Mouse (Mus musculus) kidney, embryonic 16.5 days (tissue): ENCODE measurements around the gene Ttc14. TPM values are rescaled to one million over a fixed set of nuclear protein-coding genes. Genes with fewer than 3 reads are reported as not detected.

Experiments used
- ATAC-seq: fragments of 200-750 bp; cut with Nextera tagmentation; 2 replicates; pipeline ENCODE4 v1.8.0; 2017; ENCODE audit warnings: moderate TSS enrichment; ENCODE audit not compliant: low FRiP score, low TSS enrichment
- H3K27ac ChIP-seq: fragments of 300-500 bp; sonication (generic); 2 replicates; pipeline ENCODE4 v1.5.1; 2014; ENCODE audit warnings: low read length
- H3K27me3 ChIP-seq: fragments of 300-500 bp; sonication (generic); 2 replicates; pipeline ENCODE4 v1.6.1; 2014; ENCODE audit warnings: low read length, control low read depth, mixed read lengths; ENCODE audit not compliant: insufficient read depth
- H3K36me3 ChIP-seq: fragments of 300-500 bp; sonication (generic); 2 replicates; pipeline ENCODE4 v1.6.1; 2014; ENCODE audit warnings: low read length, control low read depth, mixed read lengths; ENCODE audit not compliant: insufficient read depth
- H3K4me1 ChIP-seq: fragments of 300-500 bp; sonication (generic); 2 replicates; pipeline ENCODE4 v1.6.1; 2014; ENCODE audit warnings: low read length, control low read depth, mixed read lengths; ENCODE audit not compliant: insufficient read depth
- H3K4me2 ChIP-seq: fragments of 300-500 bp; sonication (generic); replicated peaks from 2 replicates; pipeline ENCODE4 v1.6.1; 2014; ENCODE audit warnings: low read depth, low read length
- H3K4me3 ChIP-seq: fragments of 300-500 bp; sonication (generic); 2 replicates; pipeline ENCODE4 v1.5.1; 2014; ENCODE audit warnings: mild to moderate bottlenecking, low read length
- H3K9ac ChIP-seq: fragments of 300-500 bp; sonication (generic); replicated peaks from 2 replicates; pipeline ENCODE4 v1.6.1; 2014; ENCODE audit warnings: low read length
- H3K9me3 ChIP-seq: fragments of 300-500 bp; sonication (generic); 2 replicates; pipeline ENCODE4 v1.6.1; 2016; ENCODE audit warnings: low read length, control low read depth
- WGBS: fragments of 180-500 bp; shearing (Covaris S2); extraction: QIAGEN DNeasy Blood & Tissue Kit; methylation state at CpG from one replicate; pipeline ENCODE4 v1.1.7; 2014; 5-methylcytosine and 5-hydroxymethylcytosine counted together
- polyA plus RNA-seq: library from polyadenylated mRNA; unstranded; fragments of >200 nt; fragmentation: Nextera tagmentation; extraction: Ambion mirVana; gene quantifications from 2 replicates; pipeline ENCODE4 v1.2.1, GENCODE M21; 2015

Gene Ttc14
- polyA plus RNA-seq = 54.6 and 58.5 TPM in 2 replicates

DNA sequence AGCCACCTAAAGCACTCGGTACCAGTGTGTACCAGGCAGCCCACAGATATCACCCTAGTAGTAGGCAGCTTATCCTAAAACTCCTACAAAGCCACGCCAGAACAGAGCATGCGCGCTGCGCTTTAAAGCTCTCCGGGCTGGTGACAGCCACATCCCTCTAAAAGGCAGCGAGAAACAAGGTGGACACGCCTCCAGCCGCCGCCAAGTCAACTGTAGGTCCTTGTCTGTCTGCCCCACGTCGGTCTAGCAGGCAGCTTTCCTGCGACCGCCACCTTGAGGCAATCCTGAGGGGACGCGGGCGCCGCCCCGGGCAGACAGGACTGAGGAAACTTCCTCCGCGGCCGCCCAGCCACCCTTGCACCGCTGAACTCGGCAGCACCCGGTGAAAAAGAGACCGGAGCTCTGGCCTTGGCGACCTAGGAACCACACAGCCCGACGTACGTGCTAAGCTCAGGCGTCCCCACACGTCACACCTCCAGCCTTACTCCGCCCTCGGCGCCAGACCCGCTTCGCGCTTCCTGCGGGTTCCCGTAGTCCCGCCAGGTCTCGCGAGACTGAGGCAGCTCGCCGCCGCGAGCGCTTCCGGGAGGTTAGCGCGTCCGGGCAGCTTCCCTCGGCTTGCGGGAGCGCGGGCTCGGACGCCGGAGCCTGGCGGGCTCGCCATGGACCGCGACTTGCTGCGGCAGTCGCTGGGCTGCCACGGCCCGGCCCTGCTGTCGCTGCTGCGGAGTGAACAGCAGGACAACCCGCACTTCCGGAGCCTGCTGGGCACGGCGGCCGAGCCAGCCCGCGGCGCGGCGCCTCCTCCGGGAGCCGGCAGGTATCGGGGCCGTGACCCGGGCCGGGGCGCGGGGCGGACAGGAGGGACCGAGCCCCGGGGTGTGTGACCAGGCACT, at the start of gene Ttc14:
Gene Ttc14 (plus strand): TSS at position 216 of the 896 bp plus-strand sequence.
- Histone ChIP-seq H3K27ac (peak within 1 kb of the TSS; percentile 98), H3K4me3 (peak within 1 kb of the TSS; percentile 99), H3K9me3 (no peaks in the 10 kb centered on the region), H3K9ac (peak within 1 kb of the TSS; percentile 99), H3K27me3 (no peaks in the 10 kb centered on the region), H3K36me3 (no peaks in the 10 kb centered on the region), H3K4me2 (peak within 1 kb of the TSS; percentile 64), H3K4me1 (peaks cover 11% of the 10 kb centered on the region)
- WGBS = under 1% methylated on average over 90 of the region's 90 CpGs
- peak; percentile 99 for ATAC-seq

GRCm38 (mm10) chr3:33790975-33791374, 8.7 kb upstream of the Ttc14 start:
- H3K4me3 ChIP-seq = no peak overlapping the region
- no peak overlapping the region for H3K9ac ChIP-seq
- H3K9me3 ChIP-seq = no peaks in the 10 kb centered on the region
- no peak overlapping the region for H3K27ac ChIP-seq
- H3K4me1 ChIP-seq = no peaks in the 10 kb centered on the region
- no peak overlapping the region for H3K4me2 ChIP-seq
- no peak for ATAC-seq
- no peaks in the 10 kb centered on the region for H3K27me3 ChIP-seq
- H3K36me3 ChIP-seq = no peaks in the 10 kb centered on the region

DNA sequence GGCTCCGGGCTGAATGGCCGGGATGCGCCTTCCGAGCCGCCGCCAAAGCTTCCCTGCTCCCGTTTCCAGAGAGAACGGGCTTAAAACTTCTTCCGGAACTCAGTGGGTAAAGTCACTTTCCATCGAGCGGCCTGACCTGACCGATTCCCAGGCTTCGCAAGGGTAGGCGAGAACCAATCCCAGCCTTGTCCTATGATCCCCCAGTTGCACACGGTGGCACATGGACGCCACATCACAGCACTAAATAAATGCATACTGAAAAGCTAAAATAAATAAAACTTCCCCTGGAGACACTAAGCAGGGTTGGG, 835 bp downstream of the Ttc14 start:
- ATAC-seq = peak; percentile 21; the same call in 1 of the 2 replicates
- H3K36me3 ChIP-seq = peaks cover 4% of the 10 kb centered on the region; the same call in 1 of the 2 replicates
- peaks cover 11% of the 10 kb centered on the region for H3K4me1 ChIP-seq
- peak overlapping the region; percentile 98 for H3K27ac ChIP-seq
- peak overlapping the region; percentile 99 for H3K4me3 ChIP-seq
- H3K9me3 ChIP-seq = no peaks in the 10 kb centered on the region
- peak overlapping the region; percentile 57 for H3K4me2 ChIP-seq
- H3K9ac ChIP-seq = peak overlapping the region; percentile 99
- H3K27me3 ChIP-seq = no peaks in the 10 kb centered on the region
- WGBS = under 1% methylated on average over 16 of the region's 16 CpGs

DNA sequence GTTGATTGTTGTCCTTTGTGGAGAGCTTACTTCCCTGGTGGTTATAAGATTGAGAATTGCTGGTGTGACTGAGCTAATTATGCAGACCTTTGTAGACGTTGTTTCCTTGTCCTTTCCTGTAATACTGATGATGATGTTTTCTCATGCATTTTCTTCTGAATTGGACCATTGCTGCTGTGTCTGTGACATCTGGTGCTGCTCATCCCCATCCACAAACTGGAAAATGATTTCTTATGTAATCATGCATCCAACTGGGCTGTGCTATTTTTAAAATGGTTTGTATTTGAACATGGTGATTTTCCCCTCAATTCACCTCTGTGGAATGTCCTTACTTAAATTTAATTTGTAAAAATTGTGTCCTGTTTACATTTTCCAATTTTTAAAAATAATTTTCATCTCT, 7.5 kb downstream of the Ttc14 start:
- H3K4me3 ChIP-seq = no peak overlapping the region
- peaks cover 32% of the 10 kb centered on the region for H3K36me3 ChIP-seq
- no peak overlapping the region for H3K27ac ChIP-seq
- no peaks in the 10 kb centered on the region for H3K27me3 ChIP-seq
- H3K4me1 ChIP-seq = no peaks in the 10 kb centered on the region
- H3K9ac ChIP-seq = no peak overlapping the region
- H3K4me2 ChIP-seq = no peak overlapping the region
- ATAC-seq = no peak
- H3K9me3 ChIP-seq = no peaks in the 10 kb centered on the region
- WGBS = 91% methylated on average over 1 of the region's 1 CpGs

GRCm38 (mm10) chr3:33824135-33824946, 24.7 kb downstream of the Ttc14 start:
- H3K4me2 ChIP-seq = no peak overlapping the region
- 44% methylated on average over 9 of the region's 9 CpGs for WGBS
- no peaks in the 10 kb centered on the region for H3K27me3 ChIP-seq
- H3K36me3 ChIP-seq = no peaks in the 10 kb centered on the region
- H3K4me3 ChIP-seq = no peak overlapping the region
- no peak overlapping the region for H3K27ac ChIP-seq
- no peaks in the 10 kb centered on the region for H3K4me1 ChIP-seq
- no peaks in the 10 kb centered on the region for H3K9me3 ChIP-seq
- no peak overlapping the region for H3K9ac ChIP-seq
- peak; percentile 59; the same call in 1 of the 2 replicates for ATAC-seq

DNA sequence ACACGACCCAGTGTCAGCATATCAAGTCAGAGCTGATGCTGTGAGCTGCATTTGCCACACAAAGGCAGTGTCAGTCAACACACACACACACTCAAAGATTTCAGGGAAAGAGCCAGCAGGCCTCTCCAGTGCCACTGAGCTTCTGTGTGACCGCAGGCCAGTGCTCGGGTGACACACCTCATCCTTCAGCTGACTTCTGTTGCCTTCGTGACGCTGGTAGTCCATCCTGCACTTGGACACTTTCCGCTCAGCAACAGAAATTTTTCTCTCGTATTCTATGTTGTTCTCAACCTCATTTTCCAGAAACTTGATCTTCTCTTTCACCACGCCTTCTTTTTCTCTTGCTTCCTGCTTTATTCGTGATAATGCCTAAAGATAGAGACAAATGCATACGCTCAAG, 32.7 kb downstream of the Ttc14 start:
- Histone ChIP-seq H3K4me2 (no peak overlapping the region), H3K4me1 (no peaks in the 10 kb centered on the region), H3K4me3 (no peak overlapping the region), H3K36me3 (no peaks in the 10 kb centered on the region), H3K9me3 (no peaks in the 10 kb centered on the region), H3K27ac (no peak overlapping the region), H3K27me3 (no peaks in the 10 kb centered on the region), H3K9ac (no peak overlapping the region)
- ATAC-seq = no peak
- WGBS = 79% methylated on average over 10 of the region's 10 CpGs

GRCm38 (mm10) chr3:33836576-33836975, 36.9 kb downstream of the Ttc14 start:
- Histone ChIP-seq H3K9ac (no peak overlapping the region), H3K9me3 (no peaks in the 10 kb centered on the region), H3K36me3 (no peaks in the 10 kb centered on the region), H3K4me3 (no peak overlapping the region), H3K4me1 (no peaks in the 10 kb centered on the region), H3K27ac (no peak overlapping the region), H3K4me2 (no peak overlapping the region), H3K27me3 (no peaks in the 10 kb centered on the region)
- WGBS = 91% methylated on average over 13 of the region's 13 CpGs
- no peak for ATAC-seq

GRCm38 (mm10) chr3:33838877-33839276, 39.2 kb downstream of the Ttc14 start:
- no peaks in the 10 kb centered on the region for H3K27me3 ChIP-seq
- H3K4me1 ChIP-seq = peaks cover 4% of the 10 kb centered on the region; the same call in 1 of the 2 replicates
- no peaks in the 10 kb centered on the region for H3K36me3 ChIP-seq
- 50% methylated on average over 10 of the region's 10 CpGs for WGBS
- H3K9me3 ChIP-seq = no peaks in the 10 kb centered on the region
- peak overlapping the region; percentile 22 for H3K4me2 ChIP-seq
- peak overlapping the region; percentile 2; the same call in 1 of the 2 replicates for H3K4me3 ChIP-seq
- H3K9ac ChIP-seq = no peak overlapping the region
- H3K27ac ChIP-seq = no peak overlapping the region
- no peak for ATAC-seq

DNA sequence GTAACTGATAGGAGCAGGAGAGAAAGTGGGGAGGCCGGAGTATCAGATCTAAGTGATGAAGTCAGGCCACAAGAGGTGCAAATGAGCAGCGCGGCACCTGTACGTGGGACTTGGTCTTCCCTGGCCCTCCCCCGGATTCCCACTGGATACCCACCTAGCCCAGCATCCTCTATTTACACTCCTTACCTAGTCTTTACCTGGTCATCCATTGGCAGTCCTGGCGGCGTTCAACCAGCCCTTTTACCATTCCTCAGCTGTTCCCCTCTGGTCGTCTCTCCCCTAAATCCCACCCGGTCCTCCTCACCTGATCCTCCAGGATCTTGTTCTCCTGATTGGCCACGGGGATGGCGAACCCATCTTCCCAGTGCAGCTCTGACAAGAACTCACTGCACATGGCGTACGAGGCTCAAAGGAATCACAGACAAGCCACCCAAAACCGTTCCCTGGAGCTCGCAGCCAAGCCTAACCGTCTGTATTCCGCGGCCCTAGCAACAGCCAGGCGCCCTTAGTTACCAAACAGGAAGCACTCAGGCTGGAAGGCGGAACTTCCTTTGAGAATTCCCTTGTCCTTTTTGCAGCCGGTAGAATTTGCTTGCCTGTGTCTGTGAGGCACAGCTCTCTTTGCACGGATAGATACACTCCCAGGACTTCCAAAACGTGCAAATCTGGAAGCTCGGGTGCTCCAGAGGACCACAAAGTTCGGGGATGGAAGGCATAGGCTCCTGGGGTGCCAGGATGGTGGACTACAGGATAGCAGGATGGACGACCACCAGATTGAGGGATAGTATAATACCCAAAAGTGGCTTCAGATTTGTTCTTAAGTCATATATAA, 44.4 kb downstream of the Ttc14 start, which contains the start of gene Ccdc39:
Gene Ccdc39 (minus strand): TSS at position 510 of the 832 bp plus-strand sequence.
- Histone ChIP-seq H3K27me3 (no peaks in the 10 kb centered on the region), H3K9ac (peak within 1 kb of the TSS; percentile 84), H3K36me3 (no peaks in the 10 kb centered on the region), H3K9me3 (no peaks in the 10 kb centered on the region), H3K4me1 (peaks cover 4% of the 10 kb centered on the region; the same call in 1 of the 2 replicates), H3K27ac (no peak within 1 kb of the TSS), H3K4me3 (peak within 1 kb of the TSS; percentile 58), H3K4me2 (peak within 1 kb of the TSS; percentile 96)
- 6% methylated on average over 26 of the region's 26 CpGs for WGBS
- peak; percentile 95 for ATAC-seq
